Mouse (Mus musculus): Measurements from ENCODE around the gene Pik3cg.

Gene Pik3cg

DNA sequence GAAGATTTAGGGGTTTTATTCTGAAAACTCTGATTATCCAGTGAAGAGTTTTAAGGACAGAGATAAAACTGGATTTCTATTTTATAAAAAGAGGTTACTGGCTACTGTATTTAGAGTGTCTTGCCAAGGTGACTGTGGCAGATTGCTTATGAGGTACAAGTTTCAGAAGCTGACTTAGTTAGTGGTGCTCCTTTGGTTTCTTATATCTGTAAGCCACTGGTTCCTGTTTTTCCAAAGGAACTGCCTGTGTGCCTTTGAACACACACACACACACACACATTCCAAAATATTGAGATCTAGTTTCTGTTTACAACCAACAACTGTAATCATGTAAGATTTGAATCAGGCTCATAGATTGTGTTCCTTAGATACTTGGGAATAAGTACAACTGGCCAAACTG is 66.7 kb downstream of the Pik3cg start:
- DNase-seq: no peak

DNA sequence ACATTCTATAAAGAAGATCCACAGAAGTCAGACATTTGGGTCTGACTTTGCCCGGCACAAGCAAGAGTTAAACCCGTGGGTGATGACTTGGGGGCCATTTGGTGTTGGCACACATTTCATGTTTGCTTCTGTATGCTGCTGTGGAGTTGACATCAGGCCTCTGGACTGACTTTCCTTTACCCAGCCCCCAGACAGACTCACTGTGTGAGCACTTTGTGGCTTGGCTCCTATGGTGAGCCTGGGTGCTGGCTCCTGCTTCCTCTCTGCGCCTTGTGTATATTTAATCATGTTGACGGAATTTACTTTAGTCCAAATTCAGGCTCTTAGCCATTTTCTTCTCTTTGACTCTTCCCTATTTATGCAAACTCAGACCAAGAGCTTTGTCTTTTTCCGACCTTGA is 69.6 kb downstream of the Pik3cg start:
- DNase-seq: no peak

DNA sequence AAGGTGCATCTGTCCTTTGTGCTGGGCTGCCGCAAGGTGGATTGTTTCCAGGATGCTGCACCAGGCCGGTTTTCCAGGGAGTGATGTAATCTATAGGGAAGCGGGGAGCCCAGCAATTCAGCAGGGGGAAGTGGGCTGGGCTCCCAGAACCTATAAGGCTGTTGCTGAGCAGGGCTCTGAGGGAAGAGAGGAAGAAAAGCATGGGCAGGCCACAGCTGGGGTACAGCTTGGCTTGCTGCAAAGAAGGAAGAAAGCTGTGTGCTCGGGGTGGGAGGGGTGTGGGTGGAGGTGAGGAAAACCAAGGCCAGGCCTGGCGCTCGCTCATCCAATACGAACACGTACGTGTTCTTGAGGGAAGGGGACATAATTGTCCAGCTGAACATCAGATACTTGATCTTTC is 70.1 kb downstream of the Pik3cg start:
- DNase-seq: no peak

DNA sequence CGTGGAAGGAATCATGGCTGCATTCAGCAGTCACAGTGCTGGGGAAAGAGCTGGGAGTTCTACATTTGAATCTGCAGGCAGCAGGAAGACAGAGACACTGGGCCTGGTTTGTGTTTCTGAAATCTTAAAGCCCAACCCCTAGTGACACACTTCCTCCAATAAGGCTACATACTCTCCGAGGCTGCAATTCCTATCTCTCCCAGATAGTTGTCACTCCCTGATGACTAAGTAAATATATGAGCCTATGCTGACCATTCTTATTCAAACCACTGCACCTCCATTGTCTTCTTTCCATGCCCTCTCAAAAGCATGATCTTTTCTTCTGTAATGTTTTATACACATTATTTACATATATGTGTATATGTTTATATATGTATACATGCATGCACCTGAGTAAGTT is 70.9 kb downstream of the Pik3cg start:
- no peak for DNase-seq

DNA sequence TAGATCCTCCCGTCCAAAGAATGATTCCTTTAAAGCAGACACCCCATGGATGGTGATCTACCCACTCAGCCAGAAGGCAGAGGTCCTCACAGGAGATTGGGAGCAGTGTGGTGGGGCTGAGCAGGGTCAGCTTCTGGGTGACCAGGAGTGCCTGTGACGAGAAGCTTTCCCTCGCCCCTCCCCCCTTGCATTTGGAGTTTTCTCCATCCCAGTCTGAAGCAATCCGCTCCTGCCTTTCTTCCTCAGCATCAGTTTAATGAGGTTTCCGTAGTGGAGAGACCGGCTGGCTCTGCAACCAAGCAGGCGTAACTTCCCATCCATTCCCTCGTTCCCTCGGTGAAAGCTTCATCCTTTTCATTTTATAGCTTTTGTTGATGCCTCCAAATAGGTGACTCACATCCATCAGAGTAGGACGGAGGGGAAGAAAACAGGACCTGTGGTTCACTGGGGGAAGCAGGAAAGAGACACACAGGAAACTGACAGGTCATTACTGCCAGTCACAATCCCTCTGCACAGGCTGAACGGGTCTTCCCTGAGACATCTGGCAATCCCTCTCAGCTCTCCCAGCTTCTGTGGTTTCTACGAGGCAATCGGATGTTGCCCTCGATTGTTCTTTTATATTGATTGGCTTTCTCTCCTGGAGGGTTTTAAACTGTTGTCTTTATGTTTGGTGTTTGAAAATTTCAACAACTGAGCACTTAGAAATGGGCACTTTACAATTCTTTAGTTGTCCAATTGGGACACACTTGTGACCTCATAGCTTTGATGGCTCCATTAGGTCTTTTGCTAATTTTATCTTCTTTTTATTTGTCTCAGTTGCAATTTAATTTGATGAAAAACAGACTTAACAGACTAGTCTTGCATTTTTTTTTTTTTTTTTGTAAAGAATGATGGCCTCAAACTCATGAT is 80.6 kb downstream of the Pik3cg start:
- DNase-seq: no peak

DNA sequence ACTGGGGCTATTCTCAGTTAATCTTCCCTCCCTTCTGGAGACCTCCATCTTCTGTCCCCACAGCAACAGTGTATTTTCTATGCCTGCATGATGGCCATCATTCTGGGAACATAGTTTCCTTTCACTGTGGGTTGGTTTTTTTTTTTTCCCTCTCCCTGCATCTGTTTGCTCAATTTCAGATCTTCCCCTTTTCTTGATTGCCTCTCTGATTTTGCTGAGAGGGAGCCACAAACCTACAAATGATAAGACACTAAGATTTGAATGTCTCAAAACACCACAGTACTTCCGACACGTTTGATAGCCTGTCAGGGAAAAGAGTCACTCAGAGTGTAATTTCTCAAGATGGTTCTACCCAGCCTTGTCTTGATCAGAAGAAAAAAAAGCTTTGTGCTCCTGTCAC is 81.3 kb downstream of the Pik3cg start:
- no peak for DNase-seq

DNA sequence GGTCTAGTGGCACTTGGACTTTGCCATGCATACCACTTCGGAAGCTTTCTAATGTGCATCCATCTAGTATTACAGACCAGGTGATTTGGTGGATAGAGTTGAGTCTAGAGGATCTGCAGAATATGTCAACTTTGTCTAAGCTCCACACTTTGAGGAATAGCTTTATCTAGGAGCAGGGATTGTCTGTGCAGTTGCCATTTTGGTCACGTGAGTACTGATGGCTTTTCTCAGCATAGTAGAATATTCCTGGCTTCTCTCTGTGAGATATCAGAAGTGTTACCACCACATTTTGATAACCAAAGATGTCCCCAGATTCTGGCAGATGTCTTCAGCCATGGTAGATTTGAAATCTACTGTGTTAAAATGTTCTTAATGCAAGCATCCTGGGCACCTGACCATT is 84.0 kb downstream of the Pik3cg start:
- no peak for DNase-seq

DNA sequence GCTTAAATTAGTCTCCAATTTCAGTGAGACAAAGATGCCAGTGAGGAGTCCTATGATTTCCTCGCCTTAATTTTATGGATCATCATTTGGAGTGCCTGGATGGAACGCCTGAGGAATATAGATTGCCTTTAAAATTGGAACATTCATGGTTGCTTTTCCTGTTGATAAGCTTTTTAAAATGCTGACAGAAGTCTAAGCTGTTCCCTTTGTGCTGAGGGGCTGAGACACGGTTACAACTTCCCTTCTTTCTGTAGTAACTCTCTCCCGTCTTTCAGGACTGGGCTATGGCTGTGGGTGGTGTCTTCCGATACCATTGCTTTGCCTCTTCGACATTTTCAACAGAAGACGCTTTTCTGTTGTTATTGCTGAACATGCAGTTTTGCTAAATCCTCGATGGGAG is 84.4 kb downstream of the Pik3cg start:
- DNase-seq: no peak

DNA sequence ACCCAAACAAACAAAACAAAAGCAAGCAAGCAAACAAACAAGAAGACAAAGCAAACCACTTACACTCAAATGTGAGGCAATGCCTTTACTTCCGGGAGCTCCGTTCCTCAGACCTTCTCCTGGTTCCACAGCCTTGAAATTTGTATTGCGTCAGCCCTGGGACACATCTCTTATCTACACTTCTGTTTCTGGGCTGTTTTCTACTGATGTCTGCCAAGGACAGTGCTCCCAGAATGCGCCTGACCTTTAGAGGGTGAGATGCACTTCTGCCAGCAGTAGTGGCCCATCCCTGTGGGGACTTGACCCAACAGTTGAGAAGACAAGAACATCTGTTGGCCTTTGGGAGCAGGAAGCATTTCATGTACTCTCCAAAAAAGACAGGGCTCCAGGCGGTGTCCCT is 84.9 kb downstream of the Pik3cg start:
- no peak for DNase-seq
